Mouse (Mus musculus) adrenal gland, adult 2 months (tissue): ENCODE measurements around the gene Ctsw. TPM values are rescaled to one million over a fixed set of nuclear protein-coding genes. Genes with fewer than 3 reads are reported as not detected.

Source experiments
- DNase-seq: peaks from one replicate; pipeline ENCODE4 v3.0.0; 2021
- long read RNA-seq: library from polyadenylated mRNA; stranded (forward); transcript quantifications from one replicate; pipeline ENCODE4 v2.0.0, GENCODE M21; 2021
- polyA plus RNA-seq: library from polyadenylated mRNA; depleted of rRNA; stranded (reverse); fragments of >200 nt; gene quantifications from 2 replicates; pipeline ENCODE4 v1.2.3, GENCODE M21; 2012; rRNA removed
- total RNA-seq, 2 experiments: library from RNA; stranded (reverse); gene quantifications; 2 replicates each; pipeline ENCODE4 v1.2.3; 2021

The Ctsw gene
- total RNA-seq = under 1 TPM; 0.75 to 0.79 TPM
- polyA plus RNA-seq = 0.71 and 1.1 TPM in 2 replicates
- long read RNA-seq = 0 reads

DNA sequence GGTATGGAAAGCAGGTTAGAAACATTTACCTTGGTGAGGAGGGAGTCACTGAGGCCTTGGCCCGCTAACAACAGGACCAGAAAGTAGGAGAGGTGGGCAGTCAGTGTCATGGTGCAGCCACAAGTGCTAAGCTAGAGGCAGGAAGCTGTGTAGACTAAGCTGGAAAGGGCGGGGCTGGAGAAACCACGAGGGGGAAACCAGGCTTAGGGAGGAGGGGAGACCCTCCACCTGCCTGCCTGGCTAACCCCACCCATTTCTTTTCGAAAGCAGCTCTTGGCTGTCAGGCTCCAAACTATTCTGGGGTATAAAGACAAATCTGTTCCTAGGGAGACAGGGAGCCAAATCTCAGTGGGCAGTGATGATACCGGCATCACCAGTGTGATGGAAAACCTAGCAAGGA is at the start of gene Ctsw:
Gene Ctsw (minus strand): TSS at position 134 of the 400 bp plus-strand sequence.
- no peak for DNase-seq

DNA sequence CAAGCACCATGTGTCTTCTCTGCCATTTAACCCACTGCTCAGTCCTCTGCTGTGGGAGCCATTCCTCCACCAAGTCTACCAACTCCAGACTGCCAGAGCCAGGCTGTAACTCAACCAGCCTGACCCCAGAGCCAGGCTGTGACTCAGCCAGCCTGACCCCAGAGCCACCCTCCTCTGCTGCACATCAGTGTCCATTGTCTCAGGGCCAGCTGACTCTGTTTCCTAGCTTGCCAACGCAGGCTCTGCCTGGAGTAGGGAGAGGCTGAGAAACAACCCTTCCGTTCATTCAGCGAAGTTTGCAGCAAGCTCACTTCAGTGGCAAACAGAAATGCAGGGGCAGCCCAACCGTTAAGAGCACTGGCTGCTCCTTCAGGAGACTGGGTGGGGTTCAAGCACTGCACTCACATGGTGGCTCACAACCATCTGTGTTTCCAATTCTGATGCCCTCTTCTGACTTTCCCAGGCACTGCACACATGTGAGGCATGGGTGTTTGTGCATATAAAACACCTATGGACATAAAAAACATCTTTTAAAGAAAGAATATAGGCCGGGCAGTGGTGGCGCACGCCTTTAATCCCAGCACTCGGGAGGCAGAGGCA is 48.7 kb upstream of the Ctsw start:
- DNase-seq = peak; percentile 57

- peak; percentile 28 for DNase-seq
These were observed 47.8 kb upstream of the Ctsw start for GRCm38 (mm10) chr19:5515840-5516777.

- no peak for DNase-seq
These were observed 44.7 kb upstream of the Ctsw start for GRCm38 (mm10) chr19:5513005-5513349.

DNA sequence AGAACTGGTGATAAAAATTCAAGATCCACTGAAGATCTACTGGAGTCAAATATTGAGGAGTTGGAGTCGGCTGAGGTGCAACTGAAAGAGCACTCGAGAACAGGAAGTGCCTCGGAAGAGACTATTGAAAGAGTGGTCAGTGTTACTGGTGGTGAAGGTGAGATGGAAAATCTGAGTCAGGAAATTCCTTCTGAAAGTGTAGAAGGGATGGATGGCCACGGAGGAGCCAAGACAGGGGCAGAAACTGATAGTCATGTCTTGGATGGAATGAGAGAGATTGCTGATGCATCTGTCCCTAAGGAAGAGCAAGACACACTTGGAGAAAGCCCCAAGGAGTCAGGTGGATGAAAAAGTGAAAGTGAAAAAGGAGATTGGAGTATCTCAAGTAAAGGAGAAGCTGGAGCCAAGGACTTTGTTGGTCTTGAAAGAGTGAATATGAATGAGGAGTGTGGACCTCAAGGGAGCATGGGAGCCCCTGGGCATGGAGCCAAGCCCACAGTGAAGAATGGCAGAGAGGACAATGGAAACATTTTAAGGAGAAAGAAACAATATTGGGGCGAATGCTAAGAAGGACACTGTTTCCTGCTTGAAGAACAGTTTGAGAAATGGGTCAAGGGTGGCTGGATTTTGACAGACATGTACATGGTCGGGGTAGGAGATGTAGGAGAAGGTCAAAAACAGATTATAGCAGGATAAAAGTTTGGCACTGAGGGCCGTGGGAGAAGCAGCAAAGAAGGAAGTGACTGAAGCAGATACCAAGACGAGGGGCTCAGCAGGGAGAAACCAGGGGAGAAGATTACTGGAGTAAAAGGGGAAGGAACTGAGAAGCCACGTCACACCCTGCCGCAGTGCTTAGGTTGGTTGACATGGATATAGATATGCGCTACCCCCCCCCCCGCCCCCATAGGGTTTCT is 44.0 kb upstream of the Ctsw start:
- no peak for DNase-seq

DNA sequence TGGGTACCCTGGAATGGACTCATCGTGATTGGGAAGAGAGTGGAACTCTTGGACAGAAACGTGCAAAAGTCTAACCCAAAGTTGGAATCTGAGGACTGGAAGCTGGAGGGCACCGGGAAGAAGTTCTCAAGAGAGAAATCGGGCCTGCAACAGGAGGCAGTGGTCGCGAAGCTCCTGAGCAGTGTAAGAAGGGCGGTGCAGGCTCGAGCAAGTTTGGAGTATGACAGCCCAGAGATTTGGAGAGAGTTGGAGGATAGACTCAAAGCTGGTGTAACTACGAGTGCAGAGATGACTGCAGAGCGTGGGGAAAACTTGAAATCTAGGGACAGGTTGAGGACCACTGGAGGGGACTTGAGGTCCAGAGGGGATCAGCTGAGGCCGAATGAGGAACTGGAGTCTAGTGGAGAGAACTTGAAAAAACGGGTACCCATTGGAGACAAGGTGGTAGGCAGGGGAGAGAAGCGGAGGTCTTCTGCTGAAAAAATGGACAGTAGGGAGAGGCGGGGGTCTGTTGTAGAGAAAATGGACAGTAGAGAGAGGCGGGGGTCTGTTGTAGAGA is 42.8 kb upstream of the Ctsw start:
- no peak for DNase-seq

DNA sequence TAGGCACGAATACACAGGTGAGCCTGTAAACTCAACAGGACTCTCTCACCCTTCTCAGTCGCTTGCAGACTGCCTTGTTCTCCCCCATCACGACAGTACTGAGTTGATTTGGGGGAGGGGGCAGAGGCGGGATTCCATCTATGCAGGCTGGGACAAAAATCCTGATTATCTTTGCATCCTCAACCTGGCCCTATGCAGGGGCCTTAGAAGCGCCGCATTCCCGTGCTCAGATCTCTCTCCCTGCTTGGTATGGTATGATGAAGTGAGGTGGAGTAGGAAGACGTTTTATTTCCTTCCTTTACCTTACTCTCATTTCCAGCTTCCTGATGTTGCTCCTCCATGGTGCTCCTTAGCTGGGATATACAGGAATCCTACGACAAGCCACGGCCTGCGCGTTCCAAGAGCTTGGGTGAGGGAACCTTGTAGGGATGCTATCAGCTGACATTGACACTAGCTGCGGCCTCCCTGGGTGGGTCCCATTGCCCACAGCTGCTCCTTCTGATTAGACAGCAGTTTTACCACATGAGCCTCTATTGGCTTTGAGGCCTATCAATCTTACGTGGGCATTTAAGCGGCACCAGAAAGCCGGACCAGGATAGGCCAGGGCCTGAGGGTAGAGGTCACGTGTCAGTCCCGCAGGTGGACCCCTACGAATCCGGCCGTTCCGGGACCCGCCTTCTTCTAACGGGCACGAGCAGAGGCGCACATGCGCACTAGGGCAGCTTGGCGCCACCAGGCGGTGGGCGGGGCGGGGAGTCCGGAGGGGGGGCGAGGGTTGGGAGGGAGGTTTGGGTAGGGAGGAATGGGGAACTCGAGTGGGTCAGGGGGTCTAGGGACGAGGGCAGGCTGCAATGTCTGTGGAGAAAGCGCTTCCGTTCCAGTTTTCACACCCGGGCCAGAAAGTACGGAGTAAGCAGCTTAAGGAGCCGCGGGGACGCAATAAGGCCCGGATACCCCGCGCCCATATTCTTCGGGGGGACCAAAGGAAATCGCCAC is 42.0 kb upstream of the Ctsw start, which contains the start of gene Snx32:
Gene Snx32 (minus strand): TSS at position 508 of the 996 bp plus-strand sequence.
- peak; percentile 99 for DNase-seq

DNA sequence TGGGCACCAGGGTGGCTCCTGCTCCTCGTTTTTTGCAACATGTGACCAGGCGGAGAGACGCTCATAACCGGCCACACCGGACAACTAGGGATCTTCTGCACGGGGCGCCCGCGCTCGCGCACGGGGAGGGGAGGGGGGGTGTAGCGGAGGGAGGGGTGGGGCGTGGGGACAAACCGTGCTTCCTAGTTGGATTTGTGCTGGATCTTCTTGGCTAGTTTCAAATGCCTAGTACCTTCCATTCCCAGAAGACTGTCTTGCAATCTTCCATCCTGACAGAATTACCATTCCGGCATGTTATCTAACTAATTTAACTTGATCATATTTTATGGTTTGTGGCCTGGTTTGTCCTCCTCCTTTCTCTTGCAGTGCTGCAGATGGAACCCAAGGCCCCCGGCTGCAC is 35.4 kb upstream of the Ctsw start, which contains the start of gene 1700020D05Rik:
Gene 1700020D05Rik (minus strand): TSS at position 101 of the 400 bp plus-strand sequence.
- no peak for DNase-seq

DNA sequence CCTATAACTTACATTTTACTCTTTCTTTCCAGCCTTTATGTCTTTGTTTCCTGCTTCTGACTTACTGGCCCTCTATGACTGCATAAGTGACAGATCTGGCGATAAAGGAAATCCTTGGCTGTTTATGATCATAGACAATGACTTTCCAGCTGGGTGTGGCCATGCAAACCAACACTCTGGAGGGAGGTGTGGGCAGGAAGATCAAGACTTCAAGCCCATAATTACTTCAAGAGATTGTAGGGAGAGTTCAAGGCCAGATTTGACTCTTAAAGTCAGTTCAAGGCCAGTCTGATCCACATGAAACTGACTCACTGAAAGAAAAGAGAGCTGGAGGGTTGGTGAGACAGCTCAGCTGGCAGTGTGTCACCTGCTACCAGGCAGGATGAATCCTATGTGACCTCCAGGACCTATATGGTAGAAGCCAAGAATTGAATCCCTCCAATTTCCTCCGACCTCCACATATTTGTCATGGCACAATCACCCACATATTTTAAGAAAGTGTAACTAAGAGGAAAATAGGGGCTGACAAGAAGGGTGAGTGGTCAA is 32.1 kb upstream of the Ctsw start:
- DNase-seq = peak; percentile 69

DNA sequence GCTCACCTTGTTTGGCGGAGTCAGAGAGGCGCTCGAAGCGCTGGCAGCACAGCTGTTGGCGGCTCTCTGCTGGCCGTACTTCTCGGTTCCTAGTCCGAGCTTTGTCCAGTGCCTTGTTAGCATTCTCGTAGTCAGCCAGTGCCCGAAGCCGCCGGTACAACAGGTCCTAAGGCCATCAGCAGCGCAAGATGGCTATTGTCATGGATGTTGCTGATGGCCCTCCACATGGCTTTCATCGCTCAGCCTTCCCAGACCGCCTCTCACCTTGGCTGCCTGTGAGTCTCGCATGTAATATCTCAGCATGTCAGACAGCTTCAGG is 27.7 kb upstream of the Ctsw start:
- DNase-seq = no peak

DNA sequence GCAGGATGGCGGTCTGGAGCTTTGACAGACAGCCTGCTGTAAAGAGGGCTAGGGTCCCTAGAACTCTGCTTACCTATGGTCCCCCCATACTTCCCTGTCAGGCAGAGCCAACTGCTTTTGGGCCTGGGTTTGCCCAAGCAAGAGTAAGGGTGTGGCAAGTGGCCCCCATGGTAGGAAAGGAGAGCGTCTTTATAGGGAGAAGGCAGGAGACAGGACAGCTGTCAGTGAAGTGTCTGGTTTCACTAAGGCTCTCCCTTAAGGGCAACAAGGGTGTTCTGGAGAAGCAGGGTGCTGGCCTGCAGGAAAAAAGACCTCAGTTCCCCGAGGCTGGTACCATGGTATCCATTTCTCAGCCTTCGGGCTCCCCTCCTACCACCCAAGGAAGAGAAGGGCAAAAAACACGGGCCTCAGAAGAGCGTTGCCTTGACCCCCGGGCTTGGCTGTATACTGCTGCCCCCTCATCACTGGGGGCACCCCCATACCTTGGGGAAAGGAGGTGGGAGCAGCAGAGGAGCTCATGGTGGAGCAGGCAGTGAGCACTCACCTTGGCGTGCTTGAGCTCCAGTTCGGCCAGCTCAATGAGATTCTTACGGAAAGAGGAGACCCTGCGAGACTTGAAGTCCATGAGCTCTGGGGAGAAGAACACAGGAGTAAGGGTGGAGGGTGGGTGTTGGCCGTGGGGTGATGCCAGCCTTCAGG is 27.2 kb upstream of the Ctsw start:
- DNase-seq = peak; percentile 8

DNA sequence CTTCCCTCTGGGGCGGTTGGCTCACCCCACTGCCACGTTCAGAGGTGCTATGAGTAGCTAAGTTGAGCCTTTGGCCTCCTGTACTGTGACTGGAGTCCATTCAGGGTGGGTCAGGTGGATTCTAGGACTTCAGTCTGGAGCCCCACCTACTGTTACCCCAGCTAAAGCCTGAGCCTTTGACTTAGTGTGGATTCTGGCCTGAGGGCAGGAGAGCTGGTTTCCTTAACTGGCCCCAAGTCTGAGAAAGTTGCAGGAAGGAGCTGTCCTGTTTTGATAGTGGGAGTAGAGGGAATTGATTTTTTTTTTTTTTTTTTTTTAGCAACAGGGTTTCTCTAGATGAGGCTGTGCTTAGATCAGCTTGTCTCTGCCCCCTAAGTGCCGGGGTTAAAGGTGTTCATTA is 26.0 kb upstream of the Ctsw start:
- DNase-seq = no peak

DNA sequence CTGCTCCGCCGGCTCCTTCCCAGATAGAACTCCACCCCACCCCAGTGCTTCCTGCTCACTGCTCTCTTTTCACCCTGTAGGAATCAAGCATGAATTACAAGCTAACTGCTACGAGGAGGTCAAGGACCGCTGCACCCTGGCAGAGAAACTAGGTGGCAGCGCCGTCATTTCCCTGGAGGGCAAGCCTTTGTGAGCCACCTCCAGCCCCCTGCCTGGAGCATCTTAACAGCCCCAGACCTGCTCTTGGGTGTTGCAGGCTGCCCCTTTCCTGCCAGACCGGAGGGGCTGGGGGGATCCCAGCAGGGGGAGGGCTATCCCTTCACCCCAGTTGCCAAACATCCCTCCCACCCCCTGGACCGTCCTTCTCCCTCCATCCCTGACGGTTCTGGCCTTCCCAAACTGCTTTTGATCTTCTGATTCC is 25.0 kb upstream of the Ctsw start:
- peak; percentile 56 for DNase-seq

GRCm38 (mm10) chr19:5492641-5493040 is 24.3 kb upstream of the Ctsw start:
- no peak for DNase-seq

DNA sequence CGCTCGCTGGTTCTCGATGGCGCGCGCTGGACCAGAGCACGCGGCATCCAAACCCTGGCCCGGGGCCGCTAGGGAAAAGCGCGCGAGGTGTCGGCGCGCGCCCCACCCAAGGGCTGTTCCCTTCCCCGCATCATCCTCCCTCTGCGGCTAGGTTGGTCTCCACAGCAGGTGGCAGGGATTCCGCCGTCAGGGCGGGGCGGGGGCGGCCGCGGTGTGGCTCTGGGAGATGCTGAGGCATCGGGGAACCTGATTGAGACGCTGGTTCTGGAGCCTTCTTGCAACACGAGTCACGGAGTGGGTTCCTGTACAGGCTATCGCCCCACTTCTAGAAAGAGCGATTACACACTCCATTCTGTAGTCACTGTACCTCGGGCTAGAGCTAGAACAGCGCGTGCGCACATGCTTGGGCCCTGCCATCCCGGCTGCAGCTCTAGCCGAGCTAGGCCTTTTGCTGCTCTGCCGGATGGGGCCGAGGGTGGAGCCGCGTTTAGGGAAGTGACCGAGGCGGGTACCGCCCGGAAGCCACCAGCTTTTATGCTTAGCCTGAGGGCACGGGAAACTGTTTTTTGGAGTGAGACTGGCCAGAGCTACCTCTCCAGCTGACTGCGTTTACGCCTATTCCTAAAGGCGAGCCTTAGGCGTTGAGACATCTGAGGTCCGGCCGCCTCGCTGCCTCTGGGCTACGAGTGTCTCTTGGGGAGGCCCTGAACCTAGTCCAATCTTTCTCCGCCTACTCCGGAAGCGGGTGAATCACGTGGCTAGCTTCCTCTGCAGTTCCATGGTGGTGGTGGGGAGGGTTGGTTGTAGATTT is 22.8 kb upstream of the Ctsw start:
- DNase-seq = peak; percentile 92

DNA sequence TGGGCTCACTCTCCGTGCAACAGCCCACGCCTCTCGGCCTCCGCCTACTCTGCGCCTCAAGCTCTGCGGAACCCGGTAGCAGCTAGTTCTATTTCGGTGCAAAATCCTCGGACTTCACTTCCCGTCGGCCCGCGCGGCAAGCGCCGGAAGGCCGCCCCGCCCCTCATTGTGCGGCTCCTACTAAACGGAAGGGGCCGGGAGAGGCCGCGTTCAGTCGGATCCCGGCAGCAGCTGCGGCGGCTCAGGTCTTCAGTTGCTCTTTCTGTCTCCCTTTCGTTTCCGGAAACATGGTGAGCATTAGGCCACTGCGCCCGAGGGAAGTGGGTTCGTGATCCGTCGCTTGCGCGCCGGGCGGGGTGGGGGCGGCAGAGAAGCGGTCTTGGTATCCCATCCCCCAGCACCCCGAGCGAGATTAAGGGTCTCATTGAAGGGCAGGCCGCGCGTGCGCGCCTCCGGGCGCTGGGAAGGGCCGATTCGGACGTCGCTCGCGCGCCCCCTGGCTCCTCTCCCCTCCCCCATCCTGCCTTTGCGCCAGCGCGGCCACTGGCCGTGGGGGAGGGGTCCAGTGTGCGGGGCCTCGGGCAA is 22.1 kb upstream of the Ctsw start, which contains the start of gene Cfl1:
Gene Cfl1 (plus strand): TSS at position 143 of the 585 bp plus-strand sequence.
- DNase-seq = peak; percentile 97

GRCm38 (mm10) chr19:5489721-5490120 is 21.4 kb upstream of the Ctsw start:
- peak; percentile 9 for DNase-seq

DNA sequence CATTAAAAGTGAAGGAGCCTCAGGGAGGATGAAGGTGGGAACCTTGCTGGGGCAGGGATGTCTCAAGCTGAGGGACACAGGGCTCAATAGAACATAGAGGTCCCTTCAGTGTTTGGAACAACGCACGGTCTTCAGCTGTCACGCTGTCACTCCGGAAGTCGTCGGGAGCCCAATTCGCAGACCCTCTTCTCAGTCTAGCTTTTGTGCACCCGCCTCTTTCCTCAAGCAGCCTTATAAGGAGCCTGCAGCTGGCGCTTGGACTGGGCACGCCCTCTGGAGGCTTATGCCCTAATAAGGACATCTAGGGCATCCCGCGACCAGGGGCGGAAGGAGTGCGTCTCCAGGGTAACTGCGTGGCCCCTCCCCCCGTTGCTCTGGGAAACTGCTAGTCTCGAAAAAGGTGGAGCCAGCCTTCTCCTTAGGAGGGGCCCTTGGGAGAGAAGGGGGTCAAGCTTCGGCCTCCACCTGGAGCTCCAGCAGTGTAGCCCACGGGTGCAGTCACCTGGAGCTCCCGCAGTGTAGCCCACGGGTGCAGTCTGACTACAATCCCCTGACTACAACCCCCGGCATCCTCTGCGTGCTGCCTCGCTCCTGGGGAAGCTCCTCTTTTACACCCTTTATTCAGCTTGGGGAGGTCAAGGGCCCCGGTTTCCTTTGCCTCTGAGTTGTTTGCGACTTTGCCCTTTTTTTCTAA is 20.7 kb upstream of the Ctsw start:
- DNase-seq = peak; percentile 98
